Mouse (Mus musculus) embryo, embryonic 10 days (tissue): ENCODE data around the gene Esp24.
"Not testable (repeated sequence)": the region's sequence is repeated elsewhere in the genome, so short reads cannot be mapped to it uniquely, and the experiment has no call there.

Experiments
- DNase-seq: peaks from one replicate; pipeline ENCODE4 v3.0.0-alpha.2; 2015; ENCODE audit warnings: low spot score

The Esp24 gene

DNA sequence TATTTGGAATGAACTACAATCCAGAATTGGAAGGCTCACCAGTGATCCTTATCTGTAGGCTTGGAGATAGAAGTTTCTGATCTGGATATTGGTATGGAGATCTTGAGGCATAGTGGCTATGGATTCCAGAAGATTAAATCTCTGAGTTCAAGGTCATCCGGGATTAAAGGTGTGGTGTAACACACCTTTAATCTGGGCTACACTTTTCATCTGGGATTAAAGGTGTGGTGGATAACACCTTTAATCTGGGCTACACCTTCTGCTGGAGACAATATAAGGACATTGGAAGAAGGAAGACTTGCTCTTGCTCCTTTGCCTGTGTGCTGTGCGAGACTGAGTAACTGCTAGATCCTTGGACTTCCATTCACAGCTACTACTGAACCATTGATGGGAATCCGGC lies at the start of gene Esp24:
Gene Esp24, plus strand, starts transcription at position 301 of the 400 bp plus-strand sequence.
- not testable (repeated sequence) for DNase-seq

- DNase-seq: no peak
Measured at GRCm38 (mm10) chr17:39009846-39010245, 26.6 kb upstream of the Esp24 start.

DNA sequence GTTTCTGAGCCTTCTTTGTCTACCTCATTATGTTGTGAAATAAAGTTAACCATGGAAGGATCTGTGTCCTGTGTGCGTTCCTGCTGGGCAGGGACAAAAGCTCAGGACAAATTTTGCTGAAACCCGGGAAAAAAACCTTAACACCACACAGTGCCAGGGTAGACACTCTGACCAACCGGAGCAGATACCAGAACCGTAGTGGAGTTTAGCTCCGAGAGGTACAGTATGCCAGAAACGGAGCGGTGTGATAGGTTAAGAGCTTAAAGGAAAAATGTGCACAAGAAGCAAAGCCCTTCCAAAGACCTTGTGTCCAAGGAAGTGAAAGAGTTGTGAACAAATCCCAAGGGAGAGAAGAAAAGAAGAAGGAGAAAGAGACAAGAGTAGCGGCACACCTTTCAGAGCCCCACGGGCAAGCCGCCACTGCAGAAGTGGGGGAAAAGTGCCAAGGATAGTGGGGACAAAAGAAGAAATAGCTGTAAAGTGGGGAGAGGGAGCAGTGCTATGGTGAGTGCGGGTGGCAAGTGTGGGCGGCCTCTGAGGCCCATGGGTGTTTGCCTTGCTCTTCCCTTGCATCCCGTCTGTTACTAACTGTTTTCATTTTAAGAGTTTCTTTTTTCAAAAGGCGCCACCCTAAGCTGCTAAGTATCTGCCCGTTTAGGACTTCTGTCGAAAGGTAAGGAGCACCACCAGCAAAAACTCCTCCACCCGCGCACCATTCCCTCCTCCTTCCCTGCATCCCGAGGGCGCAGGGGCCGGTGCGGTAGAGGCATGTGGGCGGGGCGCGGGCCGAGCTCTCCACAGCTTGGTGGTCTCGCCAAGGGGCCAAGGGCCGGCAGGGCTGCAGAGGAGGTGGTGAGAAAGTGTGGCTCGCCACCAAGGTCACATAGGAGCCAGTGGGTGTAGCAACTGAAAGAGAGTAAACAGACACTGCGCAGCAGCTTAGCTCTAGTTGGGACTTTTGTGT lies 25.5 kb upstream of the Esp24 start:
- DNase-seq: peak; percentile 5

GRCm38 (mm10) chr17:39017184-39017583 lies 19.3 kb upstream of the Esp24 start:
- DNase-seq: no peak

- DNase-seq: no peak
Measured at GRCm38 (mm10) chr17:39043241-39043640, 6.7 kb downstream of the Esp24 start, which contains the start of gene Gm21903. TSS of gene Gm21903 (minus strand) at chr17:39043341.

GRCm38 (mm10) chr17:39063641-39064040 lies 27.1 kb downstream of the Esp24 start:
- DNase-seq: no peak

GRCm38 (mm10) chr17:39076937-39077336 lies 40.4 kb downstream of the Esp24 start, which contains the start of gene Esp23:
TSS of gene Esp23 (minus strand) at chr17:39077037.
- no peak for DNase-seq
